Mouse (Mus musculus) midbrain, embryonic 11.5 days (tissue): Measurements from ENCODE around the gene Fam173b. TPM values are rescaled to one million over a fixed set of nuclear protein-coding genes. Genes with fewer than 3 reads are reported as not detected.

Experiments used
- ATAC-seq: fragments of 200-750 bp; cut with Nextera tagmentation; 2 replicates; pipeline ENCODE4 v1.8.0; 2017; ENCODE audit warnings: moderate TSS enrichment, moderate library complexity; ENCODE audit not compliant: low FRiP score
- DNase-seq: peaks from one replicate; pipeline ENCODE4 v3.0.0; 2015; ENCODE audit warnings: low spot score; ENCODE audit errors: missing footprints
- H3K27ac ChIP-seq: fragments of 300-500 bp; sonication (generic); 2 replicates; pipeline ENCODE4 v1.5.1; 2014; ENCODE audit warnings: low read depth, low read length
- H3K27me3 ChIP-seq: fragments of 300-500 bp; sonication (generic); 2 replicates; pipeline ENCODE4 v1.6.1; 2014; ENCODE audit warnings: mild to moderate bottlenecking, low read length, moderate library complexity, mixed read lengths; ENCODE audit not compliant: control insufficient read depth, insufficient read depth
- H3K36me3 ChIP-seq: fragments of 300-500 bp; sonication (generic); 2 replicates; pipeline ENCODE4 v1.6.1; 2014; ENCODE audit warnings: mild to moderate bottlenecking, low read length, moderate library complexity, mixed read lengths; ENCODE audit not compliant: control insufficient read depth, insufficient read depth
- H3K4me1 ChIP-seq: fragments of 300-500 bp; sonication (generic); 2 replicates; pipeline ENCODE4 v1.6.1; 2014; ENCODE audit warnings: low read length; ENCODE audit not compliant: control insufficient read depth, insufficient read depth
- H3K4me2 ChIP-seq: fragments of 300-500 bp; sonication (generic); 2 replicates; pipeline ENCODE4 v1.6.1; 2014; ENCODE audit warnings: mild to moderate bottlenecking, moderate library complexity
- H3K4me3 ChIP-seq: fragments of 300-500 bp; sonication (generic); 2 replicates; pipeline ENCODE4 v1.5.1; 2014; ENCODE audit warnings: low read depth, low read length
- H3K9ac ChIP-seq: fragments of 300-500 bp; sonication (generic); 2 replicates; pipeline ENCODE4 v1.6.1; 2014; ENCODE audit warnings: low read length
- H3K9me3 ChIP-seq: fragments of 300-500 bp; sonication (generic); 2 replicates; pipeline ENCODE4 v1.6.1; 2016; ENCODE audit warnings: low read length; ENCODE audit not compliant: control insufficient read depth
- WGBS: fragments of 180-500 bp; shearing (Covaris S2); extraction: QIAGEN DNeasy Blood & Tissue Kit; methylation state at CpG from one replicate; pipeline ENCODE4 v1.1.7; 2014; 5-methylcytosine and 5-hydroxymethylcytosine counted together
- polyA plus RNA-seq: library from polyadenylated mRNA; unstranded; fragments of >200 nt; fragmentation: Nextera tagmentation; extraction: Ambion mirVana; gene quantifications from 2 replicates; pipeline ENCODE4 v1.2.1, GENCODE M21; 2014

The Fam173b gene
- polyA plus RNA-seq = 14.0 and 14.6 TPM in 2 replicates

DNA sequence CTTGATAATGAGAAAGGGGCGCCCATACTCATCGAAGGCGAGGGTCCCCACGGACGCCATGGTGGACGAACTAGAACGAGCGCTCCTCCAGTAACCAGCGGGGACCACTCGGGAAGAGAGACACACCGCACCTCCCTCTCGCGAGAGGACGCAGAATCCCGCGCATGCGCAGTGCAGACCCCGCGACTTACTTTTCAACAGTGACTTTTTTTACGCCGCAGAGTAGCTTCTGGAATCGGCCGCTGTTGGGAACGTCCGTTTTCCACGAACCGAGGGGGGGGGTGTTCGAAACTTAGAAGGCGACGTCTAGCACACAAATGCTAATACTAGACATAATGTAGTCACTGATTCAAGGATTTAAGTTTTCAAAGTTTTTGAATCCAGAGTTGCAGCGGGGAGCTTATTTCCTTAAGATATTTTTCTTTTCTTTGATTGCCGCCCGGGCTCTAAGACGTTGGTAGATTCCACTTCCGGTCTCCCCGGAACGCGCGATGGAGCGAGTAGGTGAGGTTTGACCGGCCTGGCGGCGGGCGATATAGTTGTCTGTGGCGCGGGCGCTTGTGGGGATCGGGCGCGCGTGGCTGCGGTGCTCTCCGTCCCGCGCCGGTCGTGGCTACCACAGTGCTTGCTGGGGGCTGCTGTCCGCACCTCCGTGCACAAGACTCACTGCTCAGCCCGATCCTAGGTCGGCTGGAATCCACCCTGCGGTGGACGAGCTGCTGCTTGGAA is at the start of gene Fam173b, which contains the start of gene Cct5:
Gene Fam173b, plus strand, starts transcription at position 207 of the 729 bp plus-strand sequence.
Gene Cct5, minus strand, starts transcription at position 159 of the 729 bp plus-strand sequence.
- DNase-seq (peak; percentile 100), ATAC-seq (peak; percentile 93)
- under 1% methylated on average over 63 of the region's 63 CpGs for WGBS
- peaks cover 13% of the 10 kb centered on the region for H3K4me1 ChIP-seq
- H3K4me3 ChIP-seq = peak within 1 kb of the TSS; percentile 93
- no peaks in the 10 kb centered on the region for H3K27me3 ChIP-seq
- H3K9ac ChIP-seq = peak within 1 kb of the TSS; percentile 99
- peaks cover 6% of the 10 kb centered on the region for H3K36me3 ChIP-seq
- H3K4me2 ChIP-seq = peak within 1 kb of the TSS; percentile 75
- H3K9me3 ChIP-seq = no peaks in the 10 kb centered on the region
- H3K27ac ChIP-seq = peak within 1 kb of the TSS; percentile 63

DNA sequence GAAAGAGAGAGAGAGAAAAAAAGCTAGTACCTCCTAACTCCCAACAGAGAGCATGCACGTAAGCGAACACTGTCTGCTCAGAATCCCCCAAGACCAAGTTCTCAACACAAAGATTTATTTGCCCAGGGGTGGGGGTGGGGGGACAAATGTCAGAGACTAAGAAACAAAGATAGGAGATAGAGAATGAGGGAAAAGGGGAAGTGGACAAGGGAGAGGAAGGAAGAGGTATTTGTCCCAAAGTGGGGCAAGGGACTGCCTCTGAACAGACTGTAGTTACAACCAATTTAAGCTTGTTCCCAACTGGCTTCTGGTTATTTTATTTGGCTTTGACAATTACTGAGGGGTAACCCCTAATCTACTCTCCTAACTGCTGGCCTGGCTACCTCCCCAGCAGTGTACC is 46.8 kb upstream of the Fam173b start:
- Histone ChIP-seq H3K4me2 (no peak overlapping the region), H3K4me3 (no peak overlapping the region), H3K9me3 (no peaks in the 10 kb centered on the region), H3K27me3 (no peaks in the 10 kb centered on the region), H3K36me3 (no peaks in the 10 kb centered on the region), H3K9ac (no peak overlapping the region), H3K4me1 (no peaks in the 10 kb centered on the region), H3K27ac (no peak overlapping the region)
- ATAC-seq = no peak
- 91% methylated on average over 2 of the region's 2 CpGs for WGBS
- peak; percentile 57 for DNase-seq

- ATAC-seq (no peak), DNase-seq (peak; percentile 57)
- WGBS = 79% methylated on average over 6 of the region's 6 CpGs
- H3K9ac ChIP-seq = no peak overlapping the region
- no peaks in the 10 kb centered on the region for H3K36me3 ChIP-seq
- H3K4me2 ChIP-seq = no peak overlapping the region
- no peaks in the 10 kb centered on the region for H3K4me1 ChIP-seq
- H3K27me3 ChIP-seq = no peaks in the 10 kb centered on the region
- H3K4me3 ChIP-seq = no peak overlapping the region
- no peaks in the 10 kb centered on the region; the same call in 1 of the 2 replicates for H3K9me3 ChIP-seq
- no peak overlapping the region for H3K27ac ChIP-seq
Measured at GRCm38 (mm10) chr15:31561390-31561789, 40.3 kb upstream of the Fam173b start.

GRCm38 (mm10) chr15:31561976-31562375 is 39.7 kb upstream of the Fam173b start:
- Histone ChIP-seq H3K36me3 (no peaks in the 10 kb centered on the region), H3K4me1 (no peaks in the 10 kb centered on the region), H3K4me3 (no peak overlapping the region), H3K9me3 (no peaks in the 10 kb centered on the region; the same call in 1 of the 2 replicates), H3K27ac (no peak overlapping the region), H3K4me2 (no peak overlapping the region), H3K9ac (no peak overlapping the region), H3K27me3 (no peaks in the 10 kb centered on the region)
- DNase-seq (peak; percentile 21), ATAC-seq (no peak)
- WGBS = 94% methylated on average over 4 of the region's 4 CpGs

- Histone ChIP-seq H3K27me3 (no peaks in the 10 kb centered on the region), H3K27ac (no peak overlapping the region), H3K4me3 (no peak overlapping the region), H3K4me2 (no peak overlapping the region), H3K9ac (no peak overlapping the region), H3K9me3 (no peaks in the 10 kb centered on the region; the same call in 1 of the 2 replicates), H3K36me3 (no peaks in the 10 kb centered on the region), H3K4me1 (no peaks in the 10 kb centered on the region)
- 85% methylated on average over 8 of the region's 8 CpGs for WGBS
- ATAC-seq (no peak), DNase-seq (peak; percentile 51)
Measured at GRCm38 (mm10) chr15:31562847-31563246, 38.8 kb upstream of the Fam173b start.

- H3K4me1 ChIP-seq = no peaks in the 10 kb centered on the region
- no peak overlapping the region for H3K4me3 ChIP-seq
- no peak overlapping the region for H3K27ac ChIP-seq
- no peak overlapping the region for H3K4me2 ChIP-seq
- H3K36me3 ChIP-seq = no peaks in the 10 kb centered on the region
- 74% methylated on average over 19 of the region's 19 CpGs for WGBS
- no peak overlapping the region for H3K9ac ChIP-seq
- no peaks in the 10 kb centered on the region for H3K27me3 ChIP-seq
- DNase-seq (peak; percentile 69), ATAC-seq (no peak)
- no peaks in the 10 kb centered on the region; the same call in 1 of the 2 replicates for H3K9me3 ChIP-seq
Measured at GRCm38 (mm10) chr15:31563577-31564546, 37.8 kb upstream of the Fam173b start.

DNA sequence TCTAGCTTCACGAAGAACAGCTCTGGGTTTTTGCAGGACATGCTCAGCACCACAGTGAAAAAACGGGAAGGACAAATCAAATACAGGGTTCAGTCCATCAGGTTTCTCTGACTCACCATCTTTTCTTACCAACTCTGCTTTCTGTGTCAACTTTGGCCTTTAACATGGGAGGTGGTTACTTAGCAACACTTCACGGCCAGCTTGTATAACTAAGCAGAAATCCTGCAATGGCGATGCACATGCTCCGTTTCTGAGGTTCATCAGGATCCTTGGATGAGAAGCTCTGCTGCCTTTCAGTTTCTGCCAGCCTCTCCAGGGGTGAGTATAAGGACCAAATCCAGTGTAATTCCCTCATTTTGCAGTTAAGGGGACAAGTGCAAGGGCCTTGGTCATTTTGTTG is 36.5 kb upstream of the Fam173b start, which contains the start of gene Cmbl:
Gene Cmbl, plus strand, starts transcription at position 206 of the 400 bp plus-strand sequence.
- Histone ChIP-seq H3K9me3 (no peaks in the 10 kb centered on the region), H3K27me3 (no peaks in the 10 kb centered on the region), H3K4me1 (no peaks in the 10 kb centered on the region), H3K9ac (no peak within 1 kb of the TSS), H3K36me3 (no peaks in the 10 kb centered on the region), H3K4me2 (no peak within 1 kb of the TSS), H3K27ac (no peak within 1 kb of the TSS), H3K4me3 (no peak within 1 kb of the TSS)
- ATAC-seq = no peak
- no peak for DNase-seq
- WGBS = 71% methylated on average over 5 of the region's 5 CpGs

- H3K9me3 ChIP-seq = no peaks in the 10 kb centered on the region
- H3K27me3 ChIP-seq = no peaks in the 10 kb centered on the region
- DNase-seq = peak; percentile 53
- H3K9ac ChIP-seq = no peak overlapping the region
- no peak overlapping the region for H3K4me2 ChIP-seq
- no peaks in the 10 kb centered on the region for H3K4me1 ChIP-seq
- H3K4me3 ChIP-seq = no peak overlapping the region
- ATAC-seq = no peak
- no peaks in the 10 kb centered on the region for H3K36me3 ChIP-seq
- WGBS = 79% methylated on average over 1 of the region's 1 CpGs
- no peak overlapping the region for H3K27ac ChIP-seq
Measured at GRCm38 (mm10) chr15:31565786-31566185, 35.9 kb upstream of the Fam173b start.
